Mouse (Mus musculus): ENCODE results near the gene Rbm41. TPM values are rescaled to one million over a fixed set of nuclear protein-coding genes. Genes with fewer than 3 reads are reported as not detected.

Rbm41 gene
- polyA plus RNA-seq, 1 experiment = 6.2 TPM

GRCm38 (mm10) chrX:139870300-139870711 lies 128.1 kb downstream of the Rbm41 start:
- TF ChIP-seq CTCF (IDR thresholded peaks at IDR 0.05; ENCODE audit: borderline replicate concordance, extremely low read depth, insufficient read depth, insufficient read length) (no peak), POLR2A (IDR thresholded peaks at IDR 0.05; ENCODE audit: borderline replicate concordance, extremely low read depth, insufficient read depth, insufficient read length, poor library complexity, severe bottlenecking) (no peak)
- DNase-seq (ENCODE audit: low read depth) = peak; percentile 61

DNA sequence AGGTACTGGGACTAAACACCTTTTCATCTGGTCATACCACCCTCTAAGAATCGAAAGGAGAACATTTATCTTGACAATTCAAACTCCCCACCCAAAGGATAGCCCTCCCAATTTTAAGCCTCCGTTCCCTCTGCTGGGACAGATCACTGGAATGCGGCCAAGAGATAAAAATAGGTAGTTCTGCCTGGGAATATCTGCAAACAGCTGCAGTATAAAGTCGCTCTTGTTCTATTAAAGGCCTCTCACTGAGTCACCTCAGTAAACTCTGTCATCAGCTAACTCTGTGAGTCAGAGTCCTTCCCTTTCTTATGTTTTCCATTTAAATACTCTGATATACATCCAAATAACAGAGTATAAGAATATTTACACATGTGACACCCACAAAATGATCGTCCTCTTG lies 139.0 kb downstream of the Rbm41 start:
- TF ChIP-seq POLR2A (IDR thresholded peaks at IDR 0.05; ENCODE audit: borderline replicate concordance, extremely low read depth, insufficient read depth, insufficient read length, poor library complexity, severe bottlenecking) (no peak), CTCF (IDR thresholded peaks at IDR 0.05; ENCODE audit: borderline replicate concordance, extremely low read depth, insufficient read depth, insufficient read length) (no peak)
- DNase-seq (ENCODE audit: low read depth) = no peak

DNA sequence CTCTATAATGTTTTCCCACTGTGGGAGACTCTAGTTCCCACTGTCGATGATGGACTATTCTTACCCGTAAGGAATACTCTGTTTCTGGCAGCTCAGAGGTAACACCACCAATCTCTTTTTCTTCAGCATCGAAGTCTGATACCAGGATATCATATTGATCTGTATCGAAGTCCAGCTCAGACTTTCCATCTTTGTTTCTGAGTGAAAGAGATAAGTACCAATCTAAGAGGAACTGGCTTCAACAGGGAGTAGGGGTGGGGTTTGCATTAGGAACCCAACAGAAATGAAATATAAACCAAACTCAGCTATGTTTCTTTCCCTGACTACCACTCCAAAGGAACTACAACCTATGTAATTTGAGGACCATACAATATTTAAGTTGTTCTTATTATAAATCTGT lies 143.6 kb downstream of the Rbm41 start:
- TF ChIP-seq POLR2A (IDR thresholded peaks at IDR 0.05; ENCODE audit: borderline replicate concordance, extremely low read depth, insufficient read depth, insufficient read length, poor library complexity, severe bottlenecking) (no peak), CTCF (IDR thresholded peaks at IDR 0.05; ENCODE audit: borderline replicate concordance, extremely low read depth, insufficient read depth, insufficient read length) (no peak)
- DNase-seq (ENCODE audit: low read depth) = no peak

GRCm38 (mm10) chrX:139841091-139841490 lies 157.3 kb downstream of the Rbm41 start:
- TF ChIP-seq POLR2A (IDR thresholded peaks at IDR 0.05; ENCODE audit: borderline replicate concordance, extremely low read depth, insufficient read depth, insufficient read length, poor library complexity, severe bottlenecking) = no peak
- no peak for TF ChIP-seq CTCF (IDR thresholded peaks at IDR 0.05; ENCODE audit: borderline replicate concordance, extremely low read depth, insufficient read depth, insufficient read length)
- DNase-seq (ENCODE audit: low read depth) = peak; percentile 8

Other genes starting within 250 kb of the Rbm41 start
- gene Ripply1, start 216.2 kb downstream of the Rbm41 start, polyA plus RNA-seq (2012; rRNA removed) = 0.30 and 0.36 TPM in 2 replicates
- gene Cldn2, start 197.8 kb downstream of the Rbm41 start, polyA plus RNA-seq (2012; rRNA removed) = 0.28 and 0.94 TPM in 2 replicates
- gene Morc4, start 126.9 kb downstream of the Rbm41 start, polyA plus RNA-seq (2012; rRNA removed) = 4.5 and 5.8 TPM in 2 replicates
- 3.7 and 5.9 TPM in 2 replicates for gene Nup62cl, start 64.1 kb upstream of the Rbm41 start, polyA plus RNA-seq (2012; rRNA removed)
- gene Pih1h3b, start 64.3 kb upstream of the Rbm41 start, polyA plus RNA-seq (2012; rRNA removed) = not detected in 2 replicates

Measured in brain, embryonic 14.5 days (tissue).